Mouse (Mus musculus): ENCODE measurements around the gene Arpc5l. TPM values are rescaled to one million over a fixed set of nuclear protein-coding genes. Genes with fewer than 3 reads are reported as not detected.
"Not testable (repeated sequence)": the region's sequence is repeated elsewhere in the genome, so short reads cannot be mapped to it uniquely, and the experiment has no call there.

The Arpc5l gene
- polyA plus RNA-seq, 1 experiment from 2014 or later = 140 TPM

- not testable (repeated sequence) for H3K4me1 ChIP-seq (ENCODE audit: control insufficient read depth, insufficient read depth, low read length); H3K4me2 ChIP-seq (ENCODE audit: low read depth, low read length); H3K27ac ChIP-seq (replicated peaks; ENCODE audit: low read depth, low read length); H3K9me3 ChIP-seq (replicated peaks; ENCODE audit: control insufficient read depth, low read length); H3K4me3 ChIP-seq (ENCODE audit: low read depth, low read length); H3K36me3 ChIP-seq (replicated peaks; ENCODE audit: control insufficient read depth, insufficient read depth, low read depth, low read length); ATAC-seq (replicated peaks; ENCODE audit: insufficient number of reproducible peaks, low FRiP score, low TSS enrichment, low read depth); H3K9ac ChIP-seq (replicated peaks; ENCODE audit: low read length); DNase-seq (ENCODE audit: low spot score); H3K27me3 ChIP-seq (ENCODE audit: control insufficient read depth, insufficient read depth, low read length)
- WGBS = 92% methylated on average over 4 of the region's 5 CpGs
Measured at GRCm38 (mm10) chr2:39010144-39010543, 5.0 kb downstream of the Arpc5l start.

- no peak overlapping the region for H3K4me3 ChIP-seq (ENCODE audit: low read depth, low read length)
- ATAC-seq (replicated peaks; ENCODE audit: insufficient number of reproducible peaks, low FRiP score, low TSS enrichment, low read depth) = no peak
- no peaks in the 10 kb centered on the region; the same call in 1 of the 2 replicates for H3K36me3 ChIP-seq (replicated peaks; ENCODE audit: control insufficient read depth, insufficient read depth, low read depth, low read length)
- no peak overlapping the region for H3K27ac ChIP-seq (replicated peaks; ENCODE audit: low read depth, low read length)
- no peaks in the 10 kb centered on the region; the same call in 1 of the 2 replicates for H3K4me1 ChIP-seq (ENCODE audit: control insufficient read depth, insufficient read depth, low read length)
- no peaks in the 10 kb centered on the region for H3K9me3 ChIP-seq (replicated peaks; ENCODE audit: control insufficient read depth, low read length)
- H3K4me2 ChIP-seq (ENCODE audit: low read depth, low read length) = no peak overlapping the region
- DNase-seq (ENCODE audit: low spot score) = no peak
- no peak overlapping the region for H3K9ac ChIP-seq (replicated peaks; ENCODE audit: low read length)
- no peaks in the 10 kb centered on the region for H3K27me3 ChIP-seq (ENCODE audit: control insufficient read depth, insufficient read depth, low read length)
Measured at GRCm38 (mm10) chr2:39011264-39011663, 6.1 kb downstream of the Arpc5l start.

- DNase-seq (ENCODE audit: low spot score) (no peak), ATAC-seq (replicated peaks; ENCODE audit: insufficient number of reproducible peaks, low FRiP score, low TSS enrichment, low read depth) (no peak)
- H3K36me3 ChIP-seq (replicated peaks; ENCODE audit: control insufficient read depth, insufficient read depth, low read depth, low read length) = no peaks in the 10 kb centered on the region; the same call in 1 of the 2 replicates
- H3K27me3 ChIP-seq (ENCODE audit: control insufficient read depth, insufficient read depth, low read length) = no peaks in the 10 kb centered on the region
- no peak overlapping the region for H3K9ac ChIP-seq (replicated peaks; ENCODE audit: low read length)
- no peaks in the 10 kb centered on the region; the same call in 1 of the 2 replicates for H3K4me1 ChIP-seq (ENCODE audit: control insufficient read depth, insufficient read depth, low read length)
- WGBS = 89% methylated on average over 3 of the region's 3 CpGs
- H3K27ac ChIP-seq (replicated peaks; ENCODE audit: low read depth, low read length) = no peak overlapping the region
- no peaks in the 10 kb centered on the region for H3K9me3 ChIP-seq (replicated peaks; ENCODE audit: control insufficient read depth, low read length)
- H3K4me3 ChIP-seq (ENCODE audit: low read depth, low read length) = no peak overlapping the region
- no peak overlapping the region for H3K4me2 ChIP-seq (ENCODE audit: low read depth, low read length)
Measured at GRCm38 (mm10) chr2:39011971-39012370, 6.8 kb downstream of the Arpc5l start.

- Histone ChIP-seq H3K27ac (replicated peaks; ENCODE audit: low read depth, low read length) (no peak overlapping the region), H3K4me3 (ENCODE audit: low read depth, low read length) (no peak overlapping the region), H3K9me3 (replicated peaks; ENCODE audit: control insufficient read depth, low read length) (no peaks in the 10 kb centered on the region), H3K27me3 (ENCODE audit: control insufficient read depth, insufficient read depth, low read length) (no peaks in the 10 kb centered on the region), H3K4me1 (ENCODE audit: control insufficient read depth, insufficient read depth, low read length) (no peaks in the 10 kb centered on the region; the same call in 1 of the 2 replicates), H3K9ac (replicated peaks; ENCODE audit: low read length) (no peak overlapping the region), H3K36me3 (replicated peaks; ENCODE audit: control insufficient read depth, insufficient read depth, low read depth, low read length) (no peaks in the 10 kb centered on the region; the same call in 1 of the 2 replicates), H3K4me2 (ENCODE audit: low read depth, low read length) (no peak overlapping the region)
- ATAC-seq (replicated peaks; ENCODE audit: insufficient number of reproducible peaks, low FRiP score, low TSS enrichment, low read depth) (no peak), DNase-seq (ENCODE audit: low spot score) (no peak)
- 85% methylated on average over 7 of the region's 7 CpGs for WGBS
Measured at GRCm38 (mm10) chr2:39012768-39013279, 7.7 kb downstream of the Arpc5l start.

- Histone ChIP-seq H3K36me3 (replicated peaks; ENCODE audit: control insufficient read depth, insufficient read depth, low read depth, low read length) (no peaks in the 10 kb centered on the region; the same call in 1 of the 2 replicates), H3K9ac (replicated peaks; ENCODE audit: low read length) (no peak overlapping the region), H3K9me3 (replicated peaks; ENCODE audit: control insufficient read depth, low read length) (no peaks in the 10 kb centered on the region), H3K27me3 (ENCODE audit: control insufficient read depth, insufficient read depth, low read length) (no peaks in the 10 kb centered on the region), H3K4me2 (ENCODE audit: low read depth, low read length) (no peak overlapping the region), H3K4me1 (ENCODE audit: control insufficient read depth, insufficient read depth, low read length) (no peaks in the 10 kb centered on the region), H3K4me3 (ENCODE audit: low read depth, low read length) (no peak overlapping the region), H3K27ac (replicated peaks; ENCODE audit: low read depth, low read length) (no peak overlapping the region)
- 78% methylated on average over 3 of the region's 3 CpGs for WGBS
- DNase-seq (ENCODE audit: low spot score) (no peak), ATAC-seq (replicated peaks; ENCODE audit: insufficient number of reproducible peaks, low FRiP score, low TSS enrichment, low read depth) (no peak)
Measured at GRCm38 (mm10) chr2:39016581-39016980, 11.4 kb downstream of the Arpc5l start.

- Histone ChIP-seq H3K27me3 (ENCODE audit: control insufficient read depth, insufficient read depth, low read length) (no peaks in the 10 kb centered on the region), H3K4me3 (ENCODE audit: low read depth, low read length) (no peak overlapping the region), H3K9me3 (replicated peaks; ENCODE audit: control insufficient read depth, low read length) (no peaks in the 10 kb centered on the region), H3K4me1 (ENCODE audit: control insufficient read depth, insufficient read depth, low read length) (no peaks in the 10 kb centered on the region), H3K27ac (replicated peaks; ENCODE audit: low read depth, low read length) (no peak overlapping the region), H3K9ac (replicated peaks; ENCODE audit: low read length) (no peak overlapping the region), H3K36me3 (replicated peaks; ENCODE audit: control insufficient read depth, insufficient read depth, low read depth, low read length) (peaks cover 6% of the 10 kb centered on the region), H3K4me2 (ENCODE audit: low read depth, low read length) (no peak overlapping the region)
- ATAC-seq (replicated peaks; ENCODE audit: insufficient number of reproducible peaks, low FRiP score, low TSS enrichment, low read depth) (no peak), DNase-seq (ENCODE audit: low spot score) (no peak)
- 57% methylated on average over 1 of the region's 1 CpGs for WGBS
Measured at GRCm38 (mm10) chr2:39020004-39020403, 14.9 kb downstream of the Arpc5l start.

GRCm38 (mm10) chr2:39031611-39032010 lies 26.5 kb downstream of the Arpc5l start:
- WGBS = 100% methylated on average over 1 of the region's 1 CpGs
- Histone ChIP-seq H3K4me1 (ENCODE audit: control insufficient read depth, insufficient read depth, low read length) (no peaks in the 10 kb centered on the region), H3K27ac (replicated peaks; ENCODE audit: low read depth, low read length) (no peak overlapping the region), H3K4me2 (ENCODE audit: low read depth, low read length) (no peak overlapping the region), H3K4me3 (ENCODE audit: low read depth, low read length) (no peak overlapping the region), H3K9ac (replicated peaks; ENCODE audit: low read length) (no peak overlapping the region), H3K36me3 (replicated peaks; ENCODE audit: control insufficient read depth, insufficient read depth, low read depth, low read length) (peaks cover 8% of the 10 kb centered on the region), H3K27me3 (ENCODE audit: control insufficient read depth, insufficient read depth, low read length) (no peaks in the 10 kb centered on the region), H3K9me3 (replicated peaks; ENCODE audit: control insufficient read depth, low read length) (no peaks in the 10 kb centered on the region)
- no peak for ATAC-seq (replicated peaks; ENCODE audit: insufficient number of reproducible peaks, low FRiP score, low TSS enrichment, low read depth)
- DNase-seq (ENCODE audit: low spot score) = no peak

- H3K9me3 ChIP-seq (replicated peaks; ENCODE audit: control insufficient read depth, low read length) = no peaks in the 10 kb centered on the region
- no peaks in the 10 kb centered on the region for H3K27me3 ChIP-seq (ENCODE audit: control insufficient read depth, insufficient read depth, low read length)
- WGBS = 95% methylated on average over 1 of the region's 1 CpGs
- ATAC-seq (replicated peaks; ENCODE audit: insufficient number of reproducible peaks, low FRiP score, low TSS enrichment, low read depth) (no peak), DNase-seq (ENCODE audit: low spot score) (no peak)
- H3K4me2 ChIP-seq (ENCODE audit: low read depth, low read length) = no peak overlapping the region
- peaks cover 3% of the 10 kb centered on the region; the same call in 1 of the 2 replicates for H3K36me3 ChIP-seq (replicated peaks; ENCODE audit: control insufficient read depth, insufficient read depth, low read depth, low read length)
- no peak overlapping the region for H3K27ac ChIP-seq (replicated peaks; ENCODE audit: low read depth, low read length)
- H3K9ac ChIP-seq (replicated peaks; ENCODE audit: low read length) = no peak overlapping the region
- H3K4me3 ChIP-seq (ENCODE audit: low read depth, low read length) = no peak overlapping the region
- H3K4me1 ChIP-seq (ENCODE audit: control insufficient read depth, insufficient read depth, low read length) = no peaks in the 10 kb centered on the region
Measured at GRCm38 (mm10) chr2:39040215-39040614, 35.1 kb downstream of the Arpc5l start.
